Mouse (Mus musculus) thymus, postnatal 10 days (tissue): Measurements from ENCODE around the gene Otx1.

Experiments
- DNase-seq, 2 experiments: peaks; one replicate each; pipeline ENCODE4 v3.0.0; 2021; ENCODE audit warnings: low spot score in 2 of 2

Gene Otx1

GRCm38 (mm10) chr11:22002783-22003340 is at the start of gene Otx1:
Otx1 (minus strand) TSS chr11:22002897.
- no peak for DNase-seq

DNA sequence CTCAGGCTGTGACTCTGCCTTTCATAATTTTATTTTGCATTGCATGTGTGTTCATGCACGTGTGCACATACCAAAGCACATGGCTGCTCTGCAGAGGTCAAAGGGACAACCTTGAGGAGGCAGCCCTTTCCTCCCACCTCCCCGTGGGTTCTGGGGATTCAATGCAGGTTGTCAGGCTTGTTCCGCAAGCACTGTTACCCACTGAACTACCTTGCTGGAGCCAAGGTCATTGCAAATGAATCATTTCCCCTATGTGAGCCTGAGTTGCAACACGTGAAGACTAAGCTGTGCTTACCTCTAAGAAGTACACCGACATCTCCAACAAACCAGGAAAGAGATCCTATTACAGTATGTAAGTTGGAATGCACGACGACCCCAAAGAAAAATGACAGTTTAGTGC is 48.2 kb upstream of the Otx1 start:
- DNase-seq, result no peak

DNA sequence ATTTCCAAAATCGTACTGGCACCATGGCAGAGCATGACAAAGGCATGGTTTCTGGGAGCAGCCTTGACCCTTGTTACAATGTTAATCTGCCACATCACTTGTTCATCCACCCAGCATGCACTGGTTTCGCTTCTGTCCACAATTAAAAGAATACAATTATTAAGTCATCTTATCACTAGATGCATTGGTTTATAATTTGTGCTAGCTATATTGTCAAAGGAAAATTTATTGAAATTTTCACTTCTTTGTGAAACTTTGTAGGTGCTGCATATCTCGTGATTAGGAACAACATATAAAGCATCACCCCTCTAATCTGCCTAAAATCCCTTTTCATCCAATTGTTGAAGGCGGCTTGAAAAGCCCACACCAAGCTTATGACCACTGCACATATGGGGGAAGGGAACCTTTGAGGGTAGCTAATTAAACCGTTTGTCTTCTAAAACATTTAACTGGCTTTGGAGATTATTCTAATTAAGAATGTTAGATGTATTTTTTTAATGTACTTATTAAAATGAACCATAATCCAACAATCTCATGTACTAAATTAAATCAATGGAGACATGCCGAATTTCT is 37.2 kb upstream of the Otx1 start:
- DNase-seq, result no peak

DNA sequence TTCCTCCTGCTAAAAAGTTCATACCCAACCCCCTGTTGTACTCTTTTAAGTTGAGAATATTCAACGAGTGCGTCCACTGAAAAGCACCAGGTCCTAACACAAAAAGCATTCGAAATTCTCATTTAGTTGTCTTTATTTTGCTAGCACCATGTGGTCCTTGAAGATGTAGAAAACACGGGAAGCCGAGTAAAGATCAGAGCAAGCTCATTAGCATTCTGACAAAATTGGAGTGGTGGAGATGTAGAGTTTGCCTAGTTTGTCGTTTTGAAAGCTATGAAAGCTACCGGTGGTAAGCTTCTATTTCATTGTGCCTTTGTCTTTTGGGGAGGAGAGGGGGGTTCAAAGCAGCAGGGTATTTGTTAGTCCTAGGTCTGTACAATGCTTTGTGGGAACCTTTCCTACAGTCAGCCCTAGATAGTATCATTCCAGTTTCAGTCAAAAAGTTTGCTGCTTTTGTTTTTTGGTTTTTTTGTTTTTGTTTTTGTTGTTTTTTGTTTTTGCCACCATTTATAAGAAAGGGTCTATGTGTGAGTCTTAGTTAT is 31.9 kb upstream of the Otx1 start:
- no peak for DNase-seq

GRCm38 (mm10) chr11:22033582-22033981 is 30.9 kb upstream of the Otx1 start:
- no peak for DNase-seq

DNA sequence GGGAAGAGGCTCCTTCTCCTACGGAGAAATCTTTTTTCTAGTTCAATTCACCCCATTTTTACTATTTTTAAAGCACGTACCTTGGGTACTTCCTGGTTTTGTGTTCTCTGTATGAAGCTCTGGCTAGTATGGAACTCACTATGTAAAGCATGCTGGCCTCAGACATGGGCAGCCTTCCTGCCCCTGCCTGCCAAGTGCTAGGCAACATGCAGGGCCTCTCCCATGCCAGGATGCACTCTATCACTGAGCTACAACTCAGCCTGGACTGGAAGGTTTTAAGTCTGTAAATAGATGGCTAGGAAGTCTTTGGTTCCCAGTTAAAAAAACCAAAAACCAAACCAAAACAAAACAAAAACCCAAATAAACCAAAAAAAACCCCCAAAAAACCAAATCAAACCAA is 17.9 kb upstream of the Otx1 start:
- no peak for DNase-seq

GRCm38 (mm10) chr11:22017444-22017843 is 14.7 kb upstream of the Otx1 start:
- no peak for DNase-seq

DNA sequence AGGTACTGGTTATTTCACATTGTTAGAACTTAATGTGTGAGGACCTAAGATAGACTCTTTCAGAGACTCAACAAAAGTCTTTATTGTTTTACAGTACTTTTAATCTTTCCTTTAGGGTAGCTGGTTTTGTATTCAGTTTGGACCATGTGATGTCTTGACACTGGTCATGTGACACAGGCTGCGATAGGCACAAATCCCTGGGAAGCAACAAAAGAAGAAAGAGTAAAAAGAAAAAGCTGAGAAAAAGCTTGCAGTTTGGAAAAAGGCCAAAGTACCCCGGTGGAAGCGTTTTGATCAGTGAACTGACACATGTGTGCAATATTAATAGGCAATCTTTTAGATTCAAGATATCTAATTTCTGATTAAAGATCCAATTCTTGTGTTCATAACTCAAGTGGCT is 13.6 kb upstream of the Otx1 start:
- no peak for DNase-seq

- DNase-seq, result no peak
Measured at GRCm38 (mm10) chr11:22008817-22009216, 6.1 kb upstream of the Otx1 start.

DNA sequence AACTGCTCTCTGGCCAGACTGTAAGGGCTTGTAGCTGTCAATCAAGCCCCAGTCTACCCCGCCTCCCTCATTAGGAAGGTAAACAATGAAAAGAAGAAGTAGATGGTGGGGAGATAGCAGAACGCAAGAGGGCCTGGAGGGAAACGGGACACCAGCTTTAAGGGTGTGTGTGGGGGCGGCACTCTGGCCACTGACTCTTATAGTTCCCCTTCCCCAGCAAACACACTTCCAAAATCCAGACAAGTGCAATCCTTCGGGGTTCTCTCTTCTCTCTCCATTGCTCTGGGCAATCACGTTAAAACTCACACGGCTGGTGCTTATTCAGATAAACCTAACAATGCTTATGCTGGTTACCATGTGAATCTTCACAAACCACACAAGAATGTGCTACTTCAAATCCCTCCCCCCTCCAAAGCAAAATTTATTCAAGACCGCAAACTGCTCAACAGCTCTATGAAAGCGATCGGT is 5.5 kb upstream of the Otx1 start:
- no peak for DNase-seq

- no peak for DNase-seq
Measured at GRCm38 (mm10) chr11:22007781-22008110, 5.0 kb upstream of the Otx1 start.

DNA sequence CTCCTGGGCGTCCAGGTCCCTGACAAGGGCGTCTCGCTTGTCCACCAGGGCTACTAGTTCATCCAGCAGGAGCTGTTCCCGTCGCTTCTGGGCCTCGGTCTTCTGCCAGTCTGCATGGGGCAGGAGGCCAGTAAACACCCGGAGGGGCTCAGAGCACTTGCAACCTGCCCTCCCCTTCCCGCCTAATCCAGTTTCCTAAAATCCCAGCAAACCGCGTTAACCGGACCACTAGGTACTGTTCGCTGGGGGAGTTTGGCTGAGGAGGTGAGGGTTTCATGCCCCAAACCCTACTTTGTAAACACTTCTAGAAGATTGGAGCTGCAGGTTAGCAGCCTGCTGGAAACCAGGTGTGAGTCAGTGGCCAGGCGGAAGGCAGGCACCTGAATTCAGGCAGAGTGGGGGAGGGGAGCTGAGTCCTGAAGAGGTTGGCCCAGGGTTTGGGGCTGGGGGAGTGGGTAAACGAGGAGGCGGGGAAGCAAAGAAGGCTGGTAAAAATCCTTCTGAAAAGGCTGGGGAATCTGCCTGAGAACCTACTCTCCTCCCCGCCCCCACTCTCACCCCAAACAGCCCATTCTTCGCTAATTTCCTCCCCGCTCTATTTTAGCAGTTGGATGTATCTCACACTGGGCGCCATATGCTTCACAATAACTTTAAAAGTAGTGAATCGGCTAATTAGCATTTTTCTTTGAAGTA is 4.5 kb upstream of the Otx1 start:
- DNase-seq, result no peak

DNA sequence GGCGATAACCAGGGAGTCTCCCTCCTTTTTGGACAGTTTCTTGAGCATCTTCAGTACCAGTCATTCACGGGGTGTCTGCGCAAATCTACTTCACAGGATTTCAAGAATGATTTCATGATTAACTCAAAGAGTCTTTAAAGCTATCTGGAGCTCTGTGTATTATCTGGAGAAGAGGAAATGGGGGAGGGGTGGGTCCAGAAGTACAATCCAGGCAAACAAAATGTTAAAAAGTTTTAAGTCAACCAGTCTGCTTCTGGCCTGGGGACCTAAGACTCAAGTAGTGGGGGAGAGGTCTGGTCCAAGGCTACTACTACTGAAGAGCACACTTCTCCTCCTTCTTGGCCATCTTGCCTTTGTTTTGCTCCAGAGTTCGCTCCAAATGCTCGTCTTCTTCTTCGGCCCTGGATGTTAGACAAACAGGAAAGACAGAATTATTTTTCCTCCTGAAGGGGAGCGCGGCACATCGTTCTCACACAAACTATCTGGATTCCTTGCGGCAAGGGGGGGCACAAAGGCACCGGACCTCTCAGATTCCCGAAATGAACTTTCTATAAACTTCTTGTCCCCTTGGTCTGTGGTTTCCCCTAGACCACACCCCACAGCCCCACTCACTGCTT is 3.9 kb upstream of the Otx1 start:
- no peak for DNase-seq

DNA sequence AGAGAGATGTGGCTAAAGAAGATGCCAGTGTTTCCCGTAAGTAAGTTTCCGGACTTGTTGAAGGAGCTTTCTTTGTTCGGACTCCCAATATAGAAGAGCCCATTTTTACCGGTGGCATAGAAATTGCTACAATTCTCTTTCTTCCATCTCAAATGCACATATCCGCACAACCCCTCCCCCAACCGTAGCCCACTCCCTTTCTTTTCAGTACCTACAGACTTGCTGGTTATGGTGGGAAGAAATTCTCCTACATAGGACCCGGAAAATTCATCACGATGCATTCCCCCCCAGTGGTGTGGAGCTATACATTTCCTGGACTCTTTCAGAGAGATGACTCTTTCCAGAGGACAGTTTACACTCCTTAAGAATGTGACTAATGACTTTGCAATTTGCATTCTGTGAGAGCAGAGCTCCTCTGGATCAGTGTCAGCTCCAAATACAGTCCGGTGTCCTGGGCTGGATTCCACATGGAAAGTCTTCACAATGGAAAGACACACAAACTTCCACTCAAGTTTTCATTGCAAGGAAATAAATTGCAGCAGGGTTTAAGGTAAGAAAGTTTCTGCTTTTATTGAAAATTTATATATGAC is 2.7 kb upstream of the Otx1 start:
- no peak for DNase-seq

- no peak for DNase-seq
Measured at GRCm38 (mm10) chr11:22004331-22004841, 1.7 kb upstream of the Otx1 start.

- DNase-seq, result no peak
Measured at GRCm38 (mm10) chr11:22003341-22003981, 764 bp upstream of the Otx1 start.

DNA sequence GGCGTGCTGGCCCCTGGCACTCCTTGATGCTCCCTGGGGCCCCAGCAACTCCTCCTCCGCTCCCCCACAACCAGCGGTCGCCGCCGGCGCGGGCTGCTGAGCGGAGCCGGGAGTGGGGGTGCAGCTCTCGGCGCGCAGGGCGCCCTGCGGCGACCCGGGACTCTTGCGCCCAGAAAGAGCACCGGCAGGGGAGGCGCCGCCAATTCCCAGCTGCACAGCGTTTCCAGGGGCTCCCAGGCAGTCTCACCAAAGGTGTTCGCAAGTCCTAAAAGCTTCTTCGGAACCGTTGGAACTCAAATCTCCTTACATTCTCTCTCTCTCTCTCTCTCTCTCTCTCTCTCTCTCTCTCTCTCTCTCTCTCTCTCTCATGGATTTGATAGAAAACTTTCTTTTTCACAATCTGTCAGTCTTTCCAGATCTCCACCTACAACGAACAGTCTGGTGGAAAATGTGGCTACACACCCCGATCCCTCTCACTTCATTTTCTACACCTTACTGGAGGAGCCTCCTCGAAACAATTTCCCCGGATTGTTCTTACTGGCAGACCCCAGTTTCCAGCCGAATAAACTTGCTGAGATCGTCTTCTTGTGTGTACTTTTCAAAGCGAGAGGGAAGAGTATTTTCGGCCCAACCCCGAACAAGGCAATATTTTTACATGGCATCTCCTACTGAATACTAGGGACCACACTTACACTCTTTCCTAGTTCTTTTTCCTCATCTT is 475 bp downstream of the Otx1 start:
- no peak for DNase-seq

- DNase-seq, result no peak
Measured at GRCm38 (mm10) chr11:22001321-22002061, 1.2 kb downstream of the Otx1 start.

- no peak for DNase-seq
Measured at GRCm38 (mm10) chr11:22000316-22001076, 2.2 kb downstream of the Otx1 start.
